Comparison of ENCODE assay signal across 29 mouse cellular contexts in the genomic region with DNA sequence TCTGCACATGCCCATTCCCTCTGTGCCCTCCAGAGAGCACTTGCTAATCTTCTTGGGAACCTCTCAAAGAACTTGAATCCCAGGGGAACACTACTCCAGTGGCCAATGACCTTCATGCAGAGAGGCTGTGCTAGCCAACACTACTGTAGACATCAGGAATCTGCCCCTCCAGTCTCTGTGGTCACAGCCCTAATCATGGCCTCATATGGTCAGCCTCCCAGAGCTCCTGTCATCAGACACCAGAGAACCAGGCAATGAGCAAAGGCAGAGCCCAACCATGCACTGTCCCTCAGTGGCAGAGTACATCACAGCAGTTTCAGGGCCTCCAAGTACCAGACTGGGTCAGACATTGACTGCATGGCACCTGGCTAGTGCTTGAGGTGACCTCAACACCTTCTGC. TPM values are rescaled to one million over a fixed set of nuclear protein-coding genes. Genes with fewer than 3 reads are reported as not detected.
A peak's percentile ranks its signal among the peaks of the same experiment; 100 is the strongest.
DNase-seq lines count a peak whose midpoint lies in the region; ATAC-seq lines count a peak whose summit lies in the region.
"Had no signal": no experiment of that assay in that cellular context is flagged by ENCODE, and none has a peak within 500 bp of the region (broad histone marks: within the 10 kb centered on the region; RNA-seq: fewer than 3 reads in every experiment).

No protein-coding gene starts in this region.

- ATAC-seq in heart, embryonic 14.5 days (ENCODE audit: insufficient number of reproducible peaks, insufficient read depth, low FRiP score, low read depth): peak; percentile 80
- no peak for ATAC-seq in frontal cortex, adult (ENCODE audit: low TSS enrichment)
- ATAC-seq: intestine, embryonic 16.5 days; midbrain, embryonic 16.5 days had no signal

- DNase-seq in heart, adult 11 months: peak; percentile 92
- no peak for DNase-seq in heart, postnatal 25 days (ENCODE audit: low spot score)
- no peak for DNase-seq in heart, postnatal 14 days
- DNase-seq in heart, postnatal 10 days: peak; percentile 42 to 49
- no peak for DNase-seq in kidney, postnatal 10 days
- DNase-seq: adrenal gland, postnatal 10 days; cerebellum, adult 8-10 months; cerebellum, postnatal 25 days; gastrocnemius, postnatal 14 days; kidney, adult 8-10 months; layer of hippocampus, postnatal 36 days; liver; right cerebral cortex, adult 18-20 months; right cerebral cortex, postnatal 4 days; thymus, postnatal 14 days had no signal

- peaks cover 8 to 12% of the 10 kb centered on the region in 2 experiments; a peak in 3 of 4 replicates for H3K4me1 ChIP-seq in heart, embryonic 14.5 days (ENCODE audit: control insufficient read depth in 2 of 2, insufficient read depth in 2 of 2, low read length in 2 of 2)

- H3K4me2 ChIP-seq in heart, embryonic 14.5 days (ENCODE audit: low read length): no peak overlapping the region
- H3K4me2 ChIP-seq: embryonic facial prominence, embryonic 15.5 days; forebrain, embryonic 12.5 days; hindbrain, embryonic 13.5 days; lung, embryonic 15.5 days; midbrain, embryonic 11.5 days had no signal

- intact Hi-C loops in heart, postnatal 25 days (cut with DNase I): no loop called here
- intact Hi-C loops in heart, postnatal 14 days (cut with DNase I): no loop called here
- intact Hi-C loops in heart, postnatal 10 days (cut with DNase I): no loop called here

- peak overlapping the region; percentile 66 to 72 for H3K27ac ChIP-seq in heart, embryonic 14.5 days (replicated peaks in 1 of 2; ENCODE audit: control insufficient read depth in 1 of 2, insufficient read depth in 1 of 2, low read depth in 2 of 2, low read length in 2 of 2)
- H3K27ac ChIP-seq: embryonic facial prominence, embryonic 10.5 days; embryonic facial prominence, embryonic 15.5 days; forebrain, embryonic 12.5 days; hindbrain, embryonic 13.5 days; kidney, postnatal 0 days; lung, embryonic 15.5 days had no signal

- no peak overlapping the region for H3K9ac ChIP-seq in heart, embryonic 14.5 days (ENCODE audit: low read length)
- H3K9ac ChIP-seq: embryonic facial prominence, embryonic 15.5 days; forebrain, embryonic 12.5 days; hindbrain, embryonic 13.5 days; lung, embryonic 15.5 days had no signal

- no peak overlapping the region for H3K4me3 ChIP-seq in heart, embryonic 14.5 days (ENCODE audit: control insufficient read depth in 1 of 2, insufficient read depth in 1 of 2, low read depth in 1 of 2, low read length in 2 of 2)
- H3K4me3 ChIP-seq: embryonic facial prominence, embryonic 10.5 days; embryonic facial prominence, embryonic 15.5 days; forebrain, embryonic 12.5 days; hindbrain, embryonic 13.5 days; lung, embryonic 15.5 days had no signal

- no peaks in the 10 kb centered on the region for H3K36me3 ChIP-seq in heart, embryonic 14.5 days (ENCODE audit: control insufficient read depth, insufficient read depth, low read length)
- H3K36me3 ChIP-seq: forebrain, embryonic 12.5 days; G1E; hindbrain, embryonic 13.5 days; lung, embryonic 15.5 days had no signal

- no peaks in the 10 kb centered on the region for H3K9me3 ChIP-seq in heart, embryonic 14.5 days (ENCODE audit: control insufficient read depth, low read length)
- H3K9me3 ChIP-seq: embryonic facial prominence, embryonic 10.5 days; embryonic facial prominence, embryonic 15.5 days; forebrain, embryonic 12.5 days; G1E; hindbrain, embryonic 13.5 days; lung, embryonic 15.5 days had no signal

- peaks cover 23% of the 10 kb centered on the region; the same call in 1 of the 2 replicates for H3K27me3 ChIP-seq in heart, embryonic 14.5 days (ENCODE audit: control insufficient read depth, insufficient read depth, low read length)

RNA-seq across cellular contexts. Expression of a gene that starts 4.7 kb away (rescaled TPM):
- total RNA-seq in heart, postnatal 25 days (2021): 1 to 10 TPM; 1.2 TPM
- polyA plus RNA-seq in heart, embryonic 14.5 days (2014; fragmentation: Nextera tagmentation; extraction: Ambion mirVana): 2.4 and 3.3 TPM in 2 replicates
- total RNA-seq in heart, postnatal 14 days (2021): 1 to 10 TPM; 1.7 to 2.2 TPM
- 1 to 10 TPM; 3.0 to 3.4 TPM for total RNA-seq in heart, postnatal 10 days (2021)
- total RNA-seq: granulocyte monocyte progenitor cell, adult 5-6 weeks; neutrophil, adult 5-6 weeks had no signal
- polyA plus RNA-seq: G1E had no signal

Comparison
In these comparisons a context has a peak if more than half of its experiments do, and no peak if none do; other contexts are left out.
1. DNase-seq: peak in heart, adult 11 months (single experiment) and heart, postnatal 10 days (2 of 2); none in heart, postnatal 25 days (single experiment), heart, postnatal 14 days (0 of 2) and kidney, postnatal 10 days (single experiment).